Mouse (Mus musculus): ENCODE measurements around the gene Catsper4. TPM values are rescaled to one million over a fixed set of nuclear protein-coding genes. Genes with fewer than 3 reads are reported as not detected.

Gene Catsper4
- total and polyA plus RNA-seq, 3 experiments: not detected

DNA sequence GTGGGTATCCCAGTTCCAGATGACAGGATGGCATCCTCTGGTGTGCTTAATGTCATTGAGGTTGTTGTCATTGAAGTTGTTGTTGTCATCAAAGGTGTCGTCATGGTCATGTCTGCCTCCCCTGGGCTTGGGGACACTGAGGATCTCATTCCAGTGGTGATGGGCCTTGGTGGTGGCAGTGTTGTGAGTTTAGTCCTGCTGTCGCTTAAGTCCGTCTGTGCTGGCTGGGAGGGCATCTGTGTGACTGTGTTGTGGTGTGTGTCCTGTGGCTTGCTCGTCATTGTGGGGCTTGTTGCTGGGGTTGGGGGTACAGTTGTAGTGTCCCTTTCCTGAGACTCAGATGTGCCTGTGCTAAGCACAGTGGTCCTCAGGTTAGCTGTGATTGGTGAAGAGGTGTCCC is 24.3 kb downstream of the Catsper4 start, which contains the start of gene Gm7534:
Gene Gm7534 (minus strand): TSS at position 101 of the 400 bp plus-strand sequence.
- Histone ChIP-seq H3K4me1 (ENCODE audit: control insufficient read depth in 1 of 2, insufficient read depth in 2 of 2) (peaks cover 3 to 11% of the 10 kb centered on the region in 2 experiments), H3K9ac (ENCODE audit: insufficient read depth, low read depth) (no peak within 1 kb of the TSS), H3K36me3 (replicated peaks in 1 of 2; ENCODE audit: control insufficient read depth in 1 of 2, insufficient read depth in 1 of 2, low read length in 1 of 2) (no peaks in the 10 kb centered on the region), H3K4me3 (replicated peaks in 1 of 3; ENCODE audit: low read depth in 2 of 3, low read length in 2 of 3, poor library complexity in 1 of 3) (no peak within 1 kb of the TSS), H3K79me2 (replicated peaks; ENCODE audit: control insufficient read depth, extremely low read depth, insufficient read depth, poor library complexity, severe bottlenecking) (no peaks in the 10 kb centered on the region), H3K27me3 (replicated peaks) (no peaks in the 10 kb centered on the region), H3K4me2 (ENCODE audit: insufficient read depth, low read depth, poor library complexity, severe bottlenecking) (no peak within 1 kb of the TSS), H3K27ac (ENCODE audit: insufficient read depth, low read depth) (no peak within 1 kb of the TSS), H3K9me3 (replicated peaks; ENCODE audit: low read length) (no peaks in the 10 kb centered on the region)
- in situ Hi-C loops (cut with MboI; ENCODE audit: low pct_ligation_motif_present, low pct_unique_long_range_greater_than_20kb, low sequenced_read_pairs): no loop called here
- DNase-seq (ENCODE audit: extremely low read depth): no peak
- dilution Hi-C loops (cut with MboI; ENCODE audit: extremely low pct_ligation_motif_present, extremely low pct_unique_long_range_greater_than_20kb, low sequenced_read_pairs): no loop called here
- TF ChIP-seq MAX (IDR thresholded peaks at IDR 0.05; ENCODE audit: low read length): no peak

DNA sequence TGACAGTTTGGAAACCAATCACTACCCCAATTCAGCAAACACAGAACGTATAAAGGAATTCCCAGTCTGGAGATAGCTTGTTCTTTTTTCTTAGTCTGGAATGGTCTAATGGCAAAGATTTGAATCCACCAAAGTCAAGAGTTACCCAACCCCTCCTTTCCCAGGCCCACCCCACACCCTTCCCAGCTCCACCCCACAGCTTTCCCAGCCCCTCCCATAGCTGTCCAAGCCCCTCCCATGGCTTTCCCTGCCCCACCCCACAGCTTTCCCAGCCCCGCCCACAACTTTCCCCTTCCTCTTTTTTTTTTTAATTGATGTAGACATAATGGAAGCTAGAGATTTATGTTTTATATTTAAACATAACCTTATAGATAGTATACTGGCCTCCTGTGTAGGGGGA is 27.8 kb downstream of the Catsper4 start:
- Histone ChIP-seq H3K9me3 (replicated peaks; ENCODE audit: low read length) (no peaks in the 10 kb centered on the region), H3K9ac (ENCODE audit: insufficient read depth, low read depth) (no peak overlapping the region), H3K27ac (ENCODE audit: insufficient read depth, low read depth) (no peak overlapping the region), H3K36me3 (replicated peaks in 1 of 2; ENCODE audit: control insufficient read depth in 1 of 2, insufficient read depth in 1 of 2, low read length in 1 of 2) (no peaks in the 10 kb centered on the region), H3K79me2 (replicated peaks; ENCODE audit: control insufficient read depth, extremely low read depth, insufficient read depth, poor library complexity, severe bottlenecking) (no peaks in the 10 kb centered on the region), H3K4me1 (ENCODE audit: control insufficient read depth in 1 of 2, insufficient read depth in 2 of 2) (no peaks in the 10 kb centered on the region), H3K4me2 (ENCODE audit: insufficient read depth, low read depth, poor library complexity, severe bottlenecking) (no peak overlapping the region), H3K27me3 (replicated peaks) (peaks cover 8% of the 10 kb centered on the region), H3K4me3 (replicated peaks in 1 of 3; ENCODE audit: low read depth in 2 of 3, low read length in 2 of 3, poor library complexity in 1 of 3) (no peak overlapping the region)
- TF ChIP-seq MAZ (IDR thresholded peaks at IDR 0.05; ENCODE audit: low read depth, low read length) (no peak), RCOR1 (conservative IDR thresholded peaks at IDR 0.05; ENCODE audit: low read depth, low read length) (no peak), GABPA (IDR thresholded peaks at IDR 0.05; ENCODE audit: insufficient replicate concordance, low read depth, low read length) (no peak), JUN (IDR thresholded peaks at IDR 0.05; ENCODE audit: insufficient read depth, low read depth, low read length) (no peak), SMC3 (IDR thresholded peaks at IDR 0.05; ENCODE audit: low read depth, low read length) (no peak), EP300 (IDR thresholded peaks at IDR 0.05; ENCODE audit: low read length) (no peak), BHLHE40 (IDR thresholded peaks at IDR 0.05; ENCODE audit: low read depth, low read length) (no peak)
- dilution Hi-C loops (cut with MboI; ENCODE audit: extremely low pct_ligation_motif_present, extremely low pct_unique_long_range_greater_than_20kb, low sequenced_read_pairs) (no loop called here), in situ Hi-C loops (cut with MboI; ENCODE audit: low pct_ligation_motif_present, low pct_unique_long_range_greater_than_20kb, low sequenced_read_pairs) (no loop called here)
- DNase-seq (ENCODE audit: extremely low read depth): no peak

DNA sequence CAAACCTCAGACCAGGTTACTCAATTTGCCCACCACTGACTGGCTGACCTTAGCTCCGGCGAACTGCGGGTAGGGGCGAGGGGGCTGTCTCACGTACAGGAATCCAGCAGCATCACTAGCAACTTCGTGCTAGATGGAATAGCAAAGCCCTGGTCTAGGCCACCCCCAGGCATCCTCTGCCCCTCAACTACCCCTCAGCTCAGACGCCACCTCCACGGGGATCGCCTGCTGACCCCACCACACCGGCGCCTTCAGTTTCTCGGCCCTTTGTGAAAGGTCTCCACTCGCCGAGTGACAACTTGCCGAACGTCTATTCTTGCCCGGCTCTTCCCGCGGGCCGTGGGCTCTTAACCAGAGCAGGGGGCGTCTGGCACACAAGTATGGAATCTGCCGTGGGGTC is 40.9 kb downstream of the Catsper4 start:
- Histone ChIP-seq H3K4me2 (ENCODE audit: insufficient read depth, low read depth, poor library complexity, severe bottlenecking) (peak overlapping the region; percentile 83), H3K27me3 (replicated peaks) (peaks cover 2% of the 10 kb centered on the region), H3K4me1 (ENCODE audit: control insufficient read depth in 1 of 2, insufficient read depth in 2 of 2) (peaks cover 0 to 17% of the 10 kb centered on the region in 2 experiments; a peak in 2 of 4 replicates), H3K36me3 (replicated peaks in 1 of 2; ENCODE audit: control insufficient read depth in 1 of 2, insufficient read depth in 1 of 2, low read length in 1 of 2) (peaks cover under 1 to 26% of the 10 kb centered on the region in 2 experiments), H3K27ac (ENCODE audit: insufficient read depth, low read depth) (no peak overlapping the region), H3K4me3 (replicated peaks in 1 of 3; ENCODE audit: low read depth in 2 of 3, low read length in 2 of 3, poor library complexity in 1 of 3) (peak overlapping the region; percentile 68 to 81 (median 79)), H3K79me2 (replicated peaks; ENCODE audit: control insufficient read depth, extremely low read depth, insufficient read depth, poor library complexity, severe bottlenecking) (peaks cover 17% of the 10 kb centered on the region), H3K9me3 (replicated peaks; ENCODE audit: low read length) (no peaks in the 10 kb centered on the region), H3K9ac (ENCODE audit: insufficient read depth, low read depth) (peak overlapping the region; percentile 85)
- DNase-seq (ENCODE audit: extremely low read depth): no peak
- no peak for TF ChIP-seq UBTF (IDR thresholded peaks at IDR 0.05; ENCODE audit: low read depth, low read length)
- TF ChIP-seq ZKSCAN1 (IDR thresholded peaks at IDR 0.05; ENCODE audit: borderline replicate concordance, low read depth, low read length): no peak
- TF ChIP-seq SMC3 (IDR thresholded peaks at IDR 0.05; ENCODE audit: low read depth, low read length): no peak
- TF ChIP-seq ELF1 (IDR thresholded peaks at IDR 0.05; ENCODE audit: low read depth, low read length): no peak
- TF ChIP-seq TCF12 (IDR thresholded peaks at IDR 0.05; ENCODE audit: low read depth, low read length): no peak
- TF ChIP-seq GABPA (IDR thresholded peaks at IDR 0.05; ENCODE audit: insufficient replicate concordance, low read depth, low read length): no peak
- TF ChIP-seq POLR2A (IDR thresholded peaks at IDR 0.05; ENCODE audit: low read depth, low read length): no peak
- TF ChIP-seq HCFC1 (IDR thresholded peaks at IDR 0.05; ENCODE audit: low read depth, low read length): no peak
- no peak for TF ChIP-seq TBP (conservative IDR thresholded peaks at IDR 0.05; ENCODE audit: low read depth, low read length)
- no peak for TF ChIP-seq SIN3A (IDR thresholded peaks at IDR 0.05; ENCODE audit: low read length)
- no peak for TF ChIP-seq NELFE (IDR thresholded peaks at IDR 0.05; ENCODE audit: low read depth, low read length)
- TF ChIP-seq ETS1 (conservative IDR thresholded peaks at IDR 0.05; ENCODE audit: low read depth, low read length): no peak
- TF ChIP-seq POLR2AphosphoS2 (IDR thresholded peaks at IDR 0.05; ENCODE audit: low read depth, low read length): no peak
- no peak for TF ChIP-seq USF1 (IDR thresholded peaks at IDR 0.05; ENCODE audit: low read depth, low read length)
- TF ChIP-seq JUND (conservative IDR thresholded peaks at IDR 0.05; ENCODE audit: low read depth, low read length): no peak
- dilution Hi-C loops (cut with MboI; ENCODE audit: extremely low pct_ligation_motif_present, extremely low pct_unique_long_range_greater_than_20kb, low sequenced_read_pairs): no loop called here
- in situ Hi-C loops (cut with MboI; ENCODE audit: low pct_ligation_motif_present, low pct_unique_long_range_greater_than_20kb, low sequenced_read_pairs): loop anchor here (5.0 to 10.0 kb wide), 2 partner anchors 41 to 51 kb away; partner anchors contain the start of gene Catsper4
